Mouse (Mus musculus) myocyte (in vitro differentiated cells): Measurements from ENCODE around the gene Ypel4. TPM values are rescaled to one million over a fixed set of nuclear protein-coding genes. Genes with fewer than 3 reads are reported as not detected.

Experiments
- H3K27me3 ChIP-seq: one replicate; pipeline ENCODE4 v1.6.1; 2011; ENCODE audit not compliant: control insufficient read depth, insufficient read depth, insufficient read length
- H3K36me3 ChIP-seq: one replicate; pipeline ENCODE4 v1.6.1; 2011; ENCODE audit not compliant: control insufficient read depth, insufficient read depth
- H3K4me2 ChIP-seq: one replicate; pipeline ENCODE4 v1.6.1; 2011; ENCODE audit warnings: low read depth, control low read depth
- H3K4me3 ChIP-seq: one replicate; pipeline ENCODE4 v1.5.1; 2011; ENCODE audit warnings: mild to moderate bottlenecking, control low read depth, moderate library complexity
- H3K79me2 ChIP-seq: one replicate; pipeline ENCODE4 v1.6.1; 2011; ENCODE audit not compliant: control insufficient read depth, insufficient read depth
- H3ac ChIP-seq: one replicate; pipeline ENCODE4 v1.6.1; 2011; ENCODE audit not compliant: control insufficient read depth, insufficient read length
- CEBPB ChIP-seq: IDR thresholded peaks from 2 replicates; pipeline ENCODE4 v1.6.1; 2011; ENCODE audit warnings: mild to moderate bottlenecking, moderate library complexity; ENCODE audit not compliant: poor library complexity, insufficient read depth, severe bottlenecking
- E2F4 ChIP-seq: IDR thresholded peaks from one replicate; pipeline ENCODE4 v1.6.1; 2011; ENCODE audit warnings: mild to moderate bottlenecking, control low read depth, moderate library complexity; ENCODE audit not compliant: insufficient read depth
- MAX ChIP-seq: IDR thresholded peaks from one replicate; pipeline ENCODE4 v1.6.1; 2011; ENCODE audit warnings: low read depth, mild to moderate bottlenecking, control low read depth
- MYOD1 ChIP-seq, 3 experiments: IDR thresholded peaks; one replicate each; pipeline ENCODE4 v1.6.1; 2011; ENCODE audit warnings: control low read depth in 2 of 3, low read depth in 2 of 3, mild to moderate bottlenecking in 2 of 3, moderate library complexity in 1 of 3; ENCODE audit not compliant: insufficient read length in 2 of 3, control insufficient read depth in 1 of 3
- MYOG ChIP-seq, 3 experiments: IDR thresholded peaks; one replicate each; pipeline ENCODE4 v1.6.1; 2011; ENCODE audit warnings: control low read depth in 2 of 3, low read depth in 2 of 3, mild to moderate bottlenecking in 2 of 3; ENCODE audit not compliant: insufficient read length in 2 of 3, control insufficient read depth in 1 of 3, insufficient read depth in 1 of 3
- POLR2A ChIP-seq: IDR thresholded peaks from one replicate; pipeline ENCODE4 v1.6.1; 2011; ENCODE audit warnings: low read depth, mild to moderate bottlenecking, control low read depth, moderate library complexity; ENCODE audit not compliant: insufficient read length
- POLR2AphosphoS2 ChIP-seq: IDR thresholded peaks from one replicate; pipeline ENCODE4 v1.6.1; 2011; ENCODE audit warnings: low read depth, control low read depth; ENCODE audit not compliant: insufficient read length
- REST ChIP-seq: IDR thresholded peaks from one replicate; pipeline ENCODE4 v1.6.1; 2011; ENCODE audit warnings: mild to moderate bottlenecking, control low read depth, moderate library complexity; ENCODE audit not compliant: insufficient read depth, insufficient read length
- SRF ChIP-seq: IDR thresholded peaks from one replicate; pipeline ENCODE4 v1.6.1; 2011; ENCODE audit warnings: low read depth; ENCODE audit not compliant: control insufficient read depth, insufficient read length
- TCF12 ChIP-seq: IDR thresholded peaks from one replicate; pipeline ENCODE4 v1.6.1; 2011; ENCODE audit warnings: mild to moderate bottlenecking, control low read depth; ENCODE audit not compliant: poor library complexity, insufficient read depth, severe bottlenecking
- TCF3 ChIP-seq: IDR thresholded peaks from one replicate; pipeline ENCODE4 v1.6.1; 2011; ENCODE audit warnings: low read depth, control low read depth; ENCODE audit not compliant: insufficient read length
- USF1 ChIP-seq: IDR thresholded peaks from one replicate; pipeline ENCODE4 v1.6.1; 2011; ENCODE audit warnings: low read depth, mild to moderate bottlenecking, control low read depth, moderate library complexity
- polyA plus RNA-seq: library from polyadenylated mRNA; unstranded; fragments of >200 nt; fragmentation: generic; extraction: Trizol; gene quantifications from one replicate; pipeline ENCODE4 v1.2.1, GENCODE M21; 2012; ENCODE audit warnings: missing spikeins

Gene Ypel4
- polyA plus RNA-seq, 1 experiment, result 1.0 TPM

DNA sequence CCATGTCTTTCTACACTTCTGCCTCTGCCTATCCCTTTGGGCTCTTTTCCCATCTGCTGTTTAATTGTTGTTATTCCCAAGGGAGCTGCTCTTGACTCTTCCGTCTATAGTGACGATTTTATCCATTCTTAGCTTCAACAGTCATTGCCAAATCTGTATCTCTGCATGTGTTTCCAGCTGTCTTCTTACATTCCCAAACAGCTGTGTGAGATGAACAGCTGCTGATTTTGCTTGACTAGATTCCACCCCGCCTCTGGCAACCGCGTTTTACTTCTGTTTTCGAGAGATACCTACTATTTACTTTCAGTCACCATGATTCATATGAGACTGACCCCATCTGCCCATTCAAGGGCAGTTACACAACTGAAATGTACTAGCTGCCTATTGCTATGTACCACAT, 16.3 kb downstream of the Ypel4 start:
- H3ac ChIP-seq, result no peak overlapping the region
- H3K27me3 ChIP-seq, result no peaks in the 10 kb centered on the region
- TF ChIP-seq E2F4, result no peak
- TF ChIP-seq MAX, result no peak
- TF ChIP-seq POLR2A, result no peak
- peak; percentile 80 for TF ChIP-seq TCF3
- TF ChIP-seq TCF12, result peak; percentile 90
- no peak for TF ChIP-seq SRF
- no peak for TF ChIP-seq USF1
- no peak for TF ChIP-seq REST
- peak; percentile 89 to 96 (median 91) for TF ChIP-seq MYOD1 (IDR thresholded peaks at IDR 0.05; ENCODE audit: control insufficient read depth in 1 of 3, insufficient read length in 2 of 3, low read depth in 2 of 3)
- peak; percentile 42; the same call in 1 of the 2 replicates for TF ChIP-seq CEBPB
- TF ChIP-seq MYOG (IDR thresholded peaks at IDR 0.05; ENCODE audit: control insufficient read depth in 1 of 3, insufficient read depth in 1 of 3, insufficient read length in 2 of 3, low read depth in 2 of 3), result peak in 2 of 3 experiments; percentile 41 to 91
- TF ChIP-seq POLR2AphosphoS2, result no peak
- no peaks in the 10 kb centered on the region for H3K79me2 ChIP-seq
- peak overlapping the region; percentile 63 for H3K4me2 ChIP-seq
- no peaks in the 10 kb centered on the region for H3K36me3 ChIP-seq
- H3K4me3 ChIP-seq, result no peak overlapping the region

DNA sequence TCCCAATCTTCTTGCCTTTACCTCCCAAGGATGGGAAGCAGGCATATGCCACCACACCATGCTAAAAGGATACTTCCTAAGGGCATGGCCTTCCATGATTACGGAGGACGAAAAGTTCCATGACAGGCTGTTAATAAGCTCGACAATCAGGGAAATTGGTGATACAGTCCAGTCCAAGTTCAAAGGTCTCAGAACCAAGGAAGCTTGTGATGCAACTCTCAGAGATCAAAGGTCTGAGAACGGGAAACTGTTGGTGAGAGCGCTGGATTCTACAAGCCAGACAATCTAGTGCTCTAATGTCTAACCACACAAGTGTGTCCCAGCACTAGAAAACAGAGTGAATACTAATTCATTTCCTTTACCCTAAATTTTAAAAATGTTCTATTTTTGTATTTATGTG, 22.4 kb downstream of the Ypel4 start:
- H3K36me3 ChIP-seq, result no peaks in the 10 kb centered on the region
- TF ChIP-seq MAX (no peak), CEBPB (no peak), POLR2AphosphoS2 (no peak), MYOD1 (IDR thresholded peaks at IDR 0.05; ENCODE audit: control insufficient read depth in 1 of 3, insufficient read length in 2 of 3, low read depth in 2 of 3) (no peak), E2F4 (no peak), TCF3 (no peak), REST (no peak), MYOG (IDR thresholded peaks at IDR 0.05; ENCODE audit: control insufficient read depth in 1 of 3, insufficient read depth in 1 of 3, insufficient read length in 2 of 3, low read depth in 2 of 3) (no peak), SRF (no peak), POLR2A (no peak), TCF12 (no peak), USF1 (no peak)
- no peak overlapping the region for H3K4me3 ChIP-seq
- no peaks in the 10 kb centered on the region for H3K27me3 ChIP-seq
- no peaks in the 10 kb centered on the region for H3K79me2 ChIP-seq
- no peak overlapping the region for H3K4me2 ChIP-seq
- H3ac ChIP-seq, result no peak overlapping the region

DNA sequence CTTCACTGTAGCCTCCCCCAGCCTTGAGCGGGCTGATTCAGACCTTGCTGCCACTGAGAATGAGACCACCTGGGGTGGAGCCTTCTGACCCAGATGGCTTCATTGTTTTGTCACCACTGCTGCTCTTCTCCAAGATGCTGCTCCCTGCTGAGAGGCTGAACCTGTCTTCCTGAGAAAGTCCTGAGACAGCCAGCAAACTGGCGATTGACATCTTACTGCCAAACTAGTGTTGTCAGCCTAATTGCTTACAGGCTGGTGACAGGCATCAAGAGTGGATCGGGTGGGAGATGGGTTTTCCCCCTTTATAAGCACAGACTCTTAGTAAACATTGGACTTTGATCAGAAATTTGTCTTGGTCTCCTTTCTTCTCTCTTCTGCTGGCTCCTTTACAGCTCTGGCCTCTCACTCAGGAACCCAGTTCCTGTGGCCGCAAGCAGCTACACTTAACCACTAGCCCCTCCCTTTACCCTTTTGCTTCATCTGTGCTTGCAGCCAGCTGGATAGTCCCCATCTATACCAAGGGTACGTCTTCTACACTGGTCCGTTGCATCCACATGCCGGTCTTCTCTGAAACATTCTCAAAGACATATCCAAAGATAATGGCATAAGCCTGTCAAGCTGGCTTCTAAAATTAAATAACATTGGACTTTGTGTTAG, 23.3 kb downstream of the Ypel4 start:
- Histone ChIP-seq H3ac (no peak overlapping the region), H3K79me2 (no peaks in the 10 kb centered on the region), H3K36me3 (no peaks in the 10 kb centered on the region), H3K27me3 (no peaks in the 10 kb centered on the region), H3K4me2 (no peak overlapping the region), H3K4me3 (no peak overlapping the region)
- TF ChIP-seq TCF12, result no peak
- TF ChIP-seq CEBPB, result no peak
- TF ChIP-seq REST, result no peak
- TF ChIP-seq TCF3, result no peak
- TF ChIP-seq SRF, result no peak
- TF ChIP-seq E2F4, result no peak
- TF ChIP-seq POLR2AphosphoS2, result no peak
- no peak for TF ChIP-seq MYOD1 (IDR thresholded peaks at IDR 0.05; ENCODE audit: control insufficient read depth in 1 of 3, insufficient read length in 2 of 3, low read depth in 2 of 3)

DNA sequence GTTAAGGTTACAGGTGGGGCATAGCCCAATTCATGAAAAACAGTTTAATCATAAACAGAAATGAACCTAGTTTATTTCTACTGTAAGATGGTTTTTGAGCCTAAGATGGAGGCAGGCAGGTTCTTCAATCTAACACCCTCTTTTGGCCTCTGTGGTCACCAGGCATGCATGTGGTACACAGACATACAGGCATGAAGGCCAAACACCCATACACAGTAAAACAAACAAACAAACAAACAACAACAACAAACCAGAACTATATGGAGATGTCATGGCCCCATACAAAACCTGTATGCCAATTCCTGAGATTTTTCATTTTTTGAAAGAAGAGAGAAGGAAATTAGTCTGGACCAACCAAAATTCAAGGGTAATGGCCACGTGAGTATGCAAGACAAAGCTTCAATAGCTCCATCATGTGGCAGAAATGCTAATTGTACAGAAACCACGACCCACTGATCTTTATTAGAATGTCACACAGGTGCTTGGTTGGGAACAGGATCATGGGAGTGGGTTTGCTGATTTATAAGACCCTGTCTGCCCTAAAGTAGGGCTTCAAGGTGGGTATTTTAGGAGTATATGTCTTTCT, 24.8 kb downstream of the Ypel4 start:
- Histone ChIP-seq H3K4me2 (no peak overlapping the region), H3K4me3 (no peak overlapping the region), H3ac (no peak overlapping the region), H3K27me3 (no peaks in the 10 kb centered on the region), H3K36me3 (no peaks in the 10 kb centered on the region), H3K79me2 (no peaks in the 10 kb centered on the region)
- TF ChIP-seq USF1 (peak; percentile 96), MYOD1 (IDR thresholded peaks at IDR 0.05; ENCODE audit: control insufficient read depth in 1 of 3, insufficient read length in 2 of 3, low read depth in 2 of 3) (no peak), POLR2AphosphoS2 (no peak)

DNA sequence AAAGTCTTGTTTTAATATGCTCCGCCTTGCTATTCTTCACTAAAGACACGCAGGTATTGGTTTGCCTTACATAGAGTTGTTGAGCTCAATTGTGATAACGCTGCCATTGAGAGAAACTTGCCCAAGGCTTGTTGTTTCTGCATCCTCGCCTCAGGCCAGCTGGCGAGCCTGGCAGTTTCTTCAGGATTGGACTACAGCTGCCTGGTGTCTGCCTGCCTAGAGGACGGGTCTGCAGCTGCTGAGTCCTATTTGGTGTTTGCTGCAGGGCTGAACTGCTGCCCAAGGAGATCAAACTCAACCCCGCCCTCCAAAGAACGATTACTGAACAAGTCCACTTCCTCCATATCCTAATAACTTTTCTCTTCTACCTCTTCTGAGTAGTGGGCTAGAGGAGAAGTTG, 26.9 kb downstream of the Ypel4 start:
- Histone ChIP-seq H3K27me3 (no peaks in the 10 kb centered on the region), H3K36me3 (no peaks in the 10 kb centered on the region), H3K79me2 (no peaks in the 10 kb centered on the region), H3ac (no peak overlapping the region), H3K4me2 (no peak overlapping the region), H3K4me3 (no peak overlapping the region)
- TF ChIP-seq E2F4 (no peak), MYOG (IDR thresholded peaks at IDR 0.05; ENCODE audit: control insufficient read depth in 1 of 3, insufficient read depth in 1 of 3, insufficient read length in 2 of 3, low read depth in 2 of 3) (peak; percentile 2 to 83 (median 69)), MYOD1 (IDR thresholded peaks at IDR 0.05; ENCODE audit: control insufficient read depth in 1 of 3, insufficient read length in 2 of 3, low read depth in 2 of 3) (peak in 2 of 3 experiments; percentile 60 to 69)
